Mouse (Mus musculus) liver, embryonic 12.5 days (tissue): Measurements from ENCODE around the gene Slc17a6. TPM values are rescaled to one million over a fixed set of nuclear protein-coding genes. Genes with fewer than 3 reads are reported as not detected.

ENCODE experiments used
- ATAC-seq: fragments of 200-750 bp; cut with Nextera tagmentation; 2 replicates; pipeline ENCODE4 v1.8.0; 2017; ENCODE audit warnings: moderate number of reproducible peaks, mild to moderate bottlenecking, moderate library complexity
- H3K27ac ChIP-seq: fragments of 300-500 bp; sonication (generic); 2 replicates; pipeline ENCODE4 v1.5.1; 2016; ENCODE audit warnings: mild to moderate bottlenecking
- H3K27me3 ChIP-seq: fragments of 300-500 bp; sonication (generic); replicated peaks from 2 replicates; pipeline ENCODE4 v1.6.1; 2016; ENCODE audit warnings: mild to moderate bottlenecking, moderate library complexity
- H3K36me3 ChIP-seq: fragments of 300-500 bp; sonication (generic); 2 replicates; pipeline ENCODE4 v1.6.1; 2016; ENCODE audit warnings: mild to moderate bottlenecking, moderate library complexity
- H3K4me1 ChIP-seq: fragments of 300-500 bp; sonication (generic); 2 replicates; pipeline ENCODE4 v1.6.1; 2016
- H3K4me2 ChIP-seq: fragments of 300-500 bp; sonication (generic); 2 replicates; pipeline ENCODE4 v1.6.1; 2016; ENCODE audit warnings: mild to moderate bottlenecking, moderate library complexity
- H3K4me3 ChIP-seq: fragments of 300-500 bp; sonication (generic); 2 replicates; pipeline ENCODE4 v1.5.1; 2016; ENCODE audit warnings: mild to moderate bottlenecking, moderate library complexity
- H3K9ac ChIP-seq: fragments of 300-500 bp; sonication (generic); 2 replicates; pipeline ENCODE4 v1.6.1; 2016; ENCODE audit warnings: mild to moderate bottlenecking, moderate library complexity
- H3K9me3 ChIP-seq: fragments of 300-500 bp; sonication (generic); replicated peaks from 2 replicates; pipeline ENCODE4 v1.6.1; 2016; ENCODE audit warnings: mild to moderate bottlenecking, moderate library complexity
- WGBS: fragments of 180-500 bp; shearing (Covaris S2); methylation state at CpG from one replicate; pipeline ENCODE4 v1.1.7; 2016; ENCODE audit not compliant: insufficient replicate concordance; 5-methylcytosine and 5-hydroxymethylcytosine counted together
- polyA plus RNA-seq: library from polyadenylated mRNA; unstranded; fragments of >200 nt; fragmentation: Nextera tagmentation; extraction: Ambion mirVana; gene quantifications from 2 replicates; pipeline ENCODE4 v1.2.1, GENCODE M21; 2016

Slc17a6 gene
- polyA plus RNA-seq, 1 experiment from 2014 or later: not detected

DNA sequence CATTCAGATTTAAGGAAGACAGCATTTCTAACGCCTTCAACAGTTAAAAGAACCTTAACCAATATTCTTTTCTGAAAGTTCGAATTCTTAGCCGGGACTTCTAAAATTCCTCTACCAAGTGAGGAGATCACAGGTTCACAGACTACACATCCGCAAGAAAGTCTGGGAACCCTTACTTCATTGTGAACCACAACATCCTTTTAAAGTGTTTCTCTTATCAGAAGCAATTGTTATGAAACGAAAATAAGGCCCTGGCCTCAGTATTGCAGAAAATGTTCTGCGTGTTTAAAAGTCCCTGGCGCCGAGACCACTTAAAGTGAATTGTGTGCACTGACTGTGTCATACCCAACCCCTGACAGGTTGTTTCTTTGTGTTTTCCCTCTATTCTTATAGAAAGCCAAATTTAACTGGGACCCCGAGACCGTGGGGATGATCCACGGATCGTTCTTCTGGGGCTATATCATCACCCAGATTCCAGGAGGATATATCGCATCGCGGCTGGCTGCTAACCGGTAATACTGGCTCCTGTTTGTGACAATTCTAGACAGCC is 4.7 kb downstream of the Slc17a6 start:
- no peak for ATAC-seq
- Histone ChIP-seq H3K4me1 (no peaks in the 10 kb centered on the region), H3K9ac (no peak overlapping the region), H3K27me3 (peaks cover 77% of the 10 kb centered on the region), H3K36me3 (no peaks in the 10 kb centered on the region), H3K27ac (no peak overlapping the region), H3K4me2 (no peak overlapping the region), H3K9me3 (no peaks in the 10 kb centered on the region), H3K4me3 (no peak overlapping the region)
- WGBS: 4% methylated on average over 16 of the region's 16 CpGs

DNA sequence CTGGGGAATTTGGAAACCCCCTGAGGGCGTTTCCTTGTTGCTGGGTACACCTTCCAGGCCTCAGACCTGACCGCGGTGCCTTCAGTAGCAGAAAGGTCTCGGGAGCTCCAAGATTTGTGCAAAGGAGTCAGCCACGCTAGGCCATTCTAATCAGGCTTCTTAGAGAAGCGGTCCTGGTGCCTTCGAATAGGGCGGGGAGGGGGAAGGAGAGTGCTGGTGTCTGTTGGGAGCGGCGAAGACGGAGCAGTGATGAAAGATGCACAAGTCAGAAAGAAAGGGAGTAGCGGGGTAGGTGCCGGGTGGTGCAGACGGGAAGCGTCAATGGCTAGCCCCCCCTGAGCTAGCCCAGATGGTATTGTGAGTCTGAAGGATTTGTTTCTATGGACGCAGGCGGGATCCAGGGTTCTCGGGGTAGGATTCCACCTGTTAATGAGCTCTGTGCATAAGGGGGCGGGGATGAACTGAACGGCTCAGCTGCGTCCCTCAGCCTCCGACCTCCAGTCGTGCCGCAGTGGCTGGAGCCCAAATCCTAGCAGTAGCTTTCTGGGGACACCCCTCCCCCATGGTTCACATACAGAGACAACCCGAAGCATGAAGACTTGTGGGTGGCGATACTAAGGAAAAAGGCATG is 5.3 kb downstream of the Slc17a6 start:
- 3% methylated on average over 26 of the region's 26 CpGs for WGBS
- H3K4me2 ChIP-seq: no peak overlapping the region
- no peak overlapping the region for H3K9ac ChIP-seq
- no peak overlapping the region for H3K4me3 ChIP-seq
- H3K27me3 ChIP-seq: peaks cover 72% of the 10 kb centered on the region
- no peaks in the 10 kb centered on the region for H3K4me1 ChIP-seq
- H3K9me3 ChIP-seq: no peaks in the 10 kb centered on the region
- no peaks in the 10 kb centered on the region for H3K36me3 ChIP-seq
- no peak overlapping the region for H3K27ac ChIP-seq
- no peak for ATAC-seq

DNA sequence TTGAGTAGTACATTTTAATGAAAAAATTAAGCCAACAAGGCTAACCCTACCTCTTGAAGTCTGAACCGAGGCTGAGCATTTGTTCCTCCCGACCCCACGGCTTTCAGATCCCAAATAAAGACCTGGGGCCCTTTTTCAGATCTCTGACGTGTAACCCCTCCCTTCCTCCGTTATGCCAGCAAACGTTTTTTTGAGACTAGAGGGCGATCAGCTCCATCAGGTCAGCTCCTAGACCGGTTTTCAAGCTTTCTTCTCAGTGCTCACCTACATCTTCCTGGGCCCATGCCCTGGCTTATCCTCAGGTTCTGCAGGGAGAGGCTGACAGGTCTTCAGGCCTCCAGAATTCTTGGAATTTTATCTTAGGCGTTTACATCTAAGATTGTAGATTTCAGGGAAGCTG is 5.9 kb downstream of the Slc17a6 start:
- Histone ChIP-seq H3K4me1 (no peaks in the 10 kb centered on the region), H3K4me2 (no peak overlapping the region), H3K27ac (no peak overlapping the region), H3K9ac (no peak overlapping the region), H3K4me3 (no peak overlapping the region), H3K9me3 (no peaks in the 10 kb centered on the region), H3K36me3 (no peaks in the 10 kb centered on the region), H3K27me3 (peaks cover 67% of the 10 kb centered on the region)
- ATAC-seq: no peak
- 1% methylated on average over 9 of the region's 9 CpGs for WGBS

DNA sequence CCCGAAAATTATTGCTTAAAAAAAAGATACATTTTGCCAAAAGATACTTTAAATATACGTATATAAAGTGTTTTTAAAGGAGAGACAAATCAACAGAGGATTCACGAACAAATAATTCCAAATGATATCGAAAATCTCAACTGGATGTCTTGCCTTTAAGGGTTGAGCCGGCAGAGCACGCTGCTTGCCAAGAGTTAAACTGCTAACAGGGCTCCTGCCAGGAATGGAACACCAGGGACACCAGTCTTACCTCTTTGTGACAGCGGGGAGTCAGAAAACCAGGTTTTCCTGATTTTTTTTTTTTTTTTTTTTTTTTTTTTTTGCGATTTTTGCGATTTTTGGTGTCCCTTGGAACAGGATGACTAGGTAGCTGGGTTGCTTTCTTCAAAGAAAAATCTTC is 6.5 kb downstream of the Slc17a6 start:
- peaks cover 64% of the 10 kb centered on the region for H3K27me3 ChIP-seq
- H3K27ac ChIP-seq: no peak overlapping the region
- no peaks in the 10 kb centered on the region for H3K4me1 ChIP-seq
- no peaks in the 10 kb centered on the region for H3K36me3 ChIP-seq
- no peak overlapping the region for H3K4me2 ChIP-seq
- no peak for ATAC-seq
- H3K9me3 ChIP-seq: no peaks in the 10 kb centered on the region
- H3K9ac ChIP-seq: no peak overlapping the region
- no peak overlapping the region for H3K4me3 ChIP-seq
- WGBS: 2% methylated on average over 9 of the region's 9 CpGs

DNA sequence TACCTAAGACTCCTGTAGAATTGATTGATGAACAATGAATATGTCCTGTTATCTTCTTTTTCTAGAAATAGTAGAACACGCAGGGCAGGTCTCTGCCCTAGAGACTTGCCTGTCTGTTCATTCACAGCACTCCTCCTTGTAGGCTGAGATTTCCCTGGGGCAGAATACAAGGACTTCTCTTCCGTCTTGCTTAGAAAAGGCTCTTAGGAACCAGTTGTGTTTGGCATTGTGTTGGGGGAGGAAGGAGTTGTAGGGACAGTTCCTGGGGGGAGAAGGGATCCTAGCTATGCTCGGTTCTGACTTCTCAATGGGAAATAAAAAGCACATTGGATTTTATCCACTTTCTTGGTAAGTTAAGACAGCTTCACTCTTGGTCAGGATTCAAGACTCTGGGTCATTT is 7.4 kb downstream of the Slc17a6 start:
- 14% methylated on average over 3 of the region's 3 CpGs for WGBS

DNA sequence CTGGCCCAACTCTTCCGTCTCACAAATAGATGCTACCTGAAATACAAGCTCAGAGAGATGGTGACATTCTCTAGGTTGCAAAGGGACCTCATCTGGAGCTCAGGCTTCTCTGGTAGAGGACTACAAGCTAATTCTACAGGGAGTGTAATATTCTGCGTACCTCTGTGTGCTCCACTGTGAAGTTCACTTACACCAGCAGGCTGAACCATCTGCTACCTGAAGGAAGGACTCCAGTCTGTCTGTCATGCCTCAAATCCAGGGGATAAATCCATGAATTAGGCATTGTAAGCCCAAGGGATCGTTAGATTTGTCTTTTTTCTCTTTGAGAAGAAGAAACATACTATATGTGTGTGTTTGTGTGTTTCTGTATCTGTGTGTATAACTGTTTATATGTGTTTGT is 9.4 kb downstream of the Slc17a6 start:
- no peaks in the 10 kb centered on the region for H3K9me3 ChIP-seq
- peaks cover 36% of the 10 kb centered on the region for H3K27me3 ChIP-seq
- 41% methylated on average over 3 of the region's 3 CpGs for WGBS
- H3K27ac ChIP-seq: no peak overlapping the region
- no peaks in the 10 kb centered on the region for H3K36me3 ChIP-seq
- ATAC-seq: no peak
- no peak overlapping the region for H3K4me3 ChIP-seq
- H3K4me2 ChIP-seq: no peak overlapping the region
- H3K4me1 ChIP-seq: no peaks in the 10 kb centered on the region
- H3K9ac ChIP-seq: no peak overlapping the region

More for the DNA sequence above, 7.4 kb downstream of the Slc17a6 start:
- Histone ChIP-seq H3K36me3 (no peaks in the 10 kb centered on the region), H3K4me3 (no peak overlapping the region), H3K9ac (no peak overlapping the region), H3K27ac (no peak overlapping the region), H3K4me1 (no peaks in the 10 kb centered on the region), H3K27me3 (peaks cover 56% of the 10 kb centered on the region), H3K9me3 (no peaks in the 10 kb centered on the region), H3K4me2 (no peak overlapping the region)
- no peak for ATAC-seq

DNA sequence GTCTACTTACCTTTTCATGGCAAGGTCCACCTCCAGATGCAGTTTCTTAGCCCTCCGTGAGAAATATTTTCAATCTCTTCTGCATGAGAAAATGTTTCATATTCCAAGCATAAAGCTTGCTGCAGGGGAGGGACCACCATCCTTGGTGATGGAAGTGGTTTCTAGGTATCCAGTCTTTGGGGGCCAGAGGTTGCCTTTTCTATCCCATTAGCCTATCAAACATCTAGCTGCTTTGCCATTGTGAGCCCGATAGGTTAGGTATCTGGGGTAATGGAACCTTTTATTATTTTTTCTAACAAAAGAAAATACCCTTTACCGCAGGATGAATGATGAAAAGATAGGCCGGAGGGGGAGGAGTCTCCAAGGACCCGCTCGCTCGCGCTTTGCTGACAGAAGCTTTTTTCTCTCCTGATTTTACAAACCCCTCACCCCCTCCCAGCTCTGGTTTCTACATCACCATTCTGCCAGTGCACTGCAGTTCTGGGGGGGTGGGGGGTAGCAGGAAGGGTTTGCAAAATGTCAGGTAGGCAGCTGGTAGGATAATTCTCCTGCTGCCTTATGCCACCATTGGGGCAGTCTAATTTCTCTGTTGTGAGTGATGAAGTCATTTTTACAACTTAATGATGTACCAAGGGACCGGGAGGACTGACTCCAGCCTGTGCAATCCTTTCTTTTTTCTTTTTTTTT is 10.9 kb downstream of the Slc17a6 start:
- no peak overlapping the region for H3K4me2 ChIP-seq
- no peak overlapping the region for H3K9ac ChIP-seq
- ATAC-seq: no peak
- H3K36me3 ChIP-seq: no peaks in the 10 kb centered on the region
- H3K4me1 ChIP-seq: no peaks in the 10 kb centered on the region
- H3K27me3 ChIP-seq: peaks cover 21% of the 10 kb centered on the region
- no peak overlapping the region for H3K4me3 ChIP-seq
- H3K27ac ChIP-seq: no peak overlapping the region
- 9% methylated on average over 9 of the region's 9 CpGs for WGBS
- H3K9me3 ChIP-seq: no peaks in the 10 kb centered on the region

DNA sequence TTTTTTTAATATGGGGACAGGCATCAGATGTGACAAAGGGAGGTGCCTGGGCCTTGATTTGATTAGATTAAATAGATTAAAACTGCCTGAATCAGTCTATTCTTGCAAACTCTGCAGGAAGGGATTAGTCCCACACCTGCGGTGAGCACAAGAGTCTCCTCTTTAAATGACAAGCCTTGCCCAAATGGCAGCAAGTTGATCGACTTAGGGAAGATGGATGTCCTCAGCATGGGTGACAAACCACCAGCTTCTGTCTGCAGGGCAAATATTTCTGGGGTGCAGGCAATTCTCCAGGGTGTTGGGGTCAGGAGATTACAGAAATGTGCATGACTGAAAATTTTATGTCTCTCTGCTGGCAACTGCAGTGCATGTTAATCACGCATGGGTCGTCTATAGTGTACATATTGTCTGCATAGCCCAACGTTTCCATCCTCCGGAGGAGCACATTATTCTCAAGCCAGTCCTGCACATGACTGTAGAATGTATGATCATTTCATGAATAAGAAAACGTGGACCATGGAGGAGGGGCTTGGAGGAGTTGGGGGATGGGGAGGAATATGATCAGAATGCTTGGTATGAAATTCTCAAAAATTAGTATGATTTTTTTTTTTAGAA is 11.5 kb downstream of the Slc17a6 start:
- Histone ChIP-seq H3K4me1 (no peaks in the 10 kb centered on the region), H3K9ac (no peak overlapping the region), H3K27ac (no peak overlapping the region), H3K36me3 (no peaks in the 10 kb centered on the region), H3K9me3 (no peaks in the 10 kb centered on the region), H3K27me3 (peaks cover 16% of the 10 kb centered on the region; the same call in 1 of the 2 replicates), H3K4me2 (no peak overlapping the region), H3K4me3 (no peak overlapping the region)
- 13% methylated on average over 7 of the region's 7 CpGs for WGBS
- no peak for ATAC-seq

DNA sequence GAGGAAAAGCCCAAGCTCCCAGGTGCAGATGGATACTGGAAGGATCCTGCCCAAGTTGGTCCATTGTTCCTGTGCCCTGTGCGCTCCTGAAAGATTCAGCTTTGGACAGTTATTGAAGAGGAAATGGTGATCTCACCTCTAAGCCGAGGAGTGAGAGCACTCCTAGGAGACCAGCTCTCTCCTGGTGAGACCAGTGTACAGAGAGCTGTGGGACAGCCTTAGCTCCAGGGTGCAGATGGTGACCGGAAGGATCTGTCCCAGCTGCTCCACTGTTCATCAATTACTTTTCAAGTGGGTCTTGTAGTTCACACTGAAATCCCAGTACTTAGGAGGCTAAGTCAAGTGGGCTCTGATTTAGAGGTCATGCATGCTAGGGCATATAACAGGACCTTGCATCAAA is 35.3 kb downstream of the Slc17a6 start:
- Histone ChIP-seq H3K36me3 (no peaks in the 10 kb centered on the region), H3K4me2 (no peak overlapping the region), H3K9ac (no peak overlapping the region), H3K27ac (no peak overlapping the region), H3K9me3 (no peaks in the 10 kb centered on the region), H3K27me3 (no peaks in the 10 kb centered on the region), H3K4me3 (no peak overlapping the region), H3K4me1 (no peaks in the 10 kb centered on the region)
- 48% methylated on average over 3 of the region's 3 CpGs for WGBS
- ATAC-seq: no peak

DNA sequence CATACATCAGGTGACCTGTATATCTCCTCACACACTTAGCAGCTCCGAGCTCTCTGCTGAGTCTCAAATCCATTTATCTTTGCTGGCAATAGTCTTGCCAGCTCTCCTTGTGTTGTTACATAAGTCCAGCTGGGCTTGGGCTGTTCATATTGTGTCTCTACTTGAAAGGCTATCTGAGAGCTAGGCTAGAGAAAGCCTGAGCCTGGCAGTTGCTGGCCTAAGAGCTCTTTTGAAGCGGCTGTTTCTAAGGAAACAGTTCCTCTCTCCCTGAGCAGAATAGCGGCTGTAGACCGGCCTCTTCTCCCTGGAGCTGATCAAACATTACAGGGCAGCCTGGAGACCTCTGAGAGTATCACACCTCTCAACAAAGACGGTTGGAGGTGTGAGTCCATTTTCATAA is 40.6 kb downstream of the Slc17a6 start:
- no peak for ATAC-seq
- Histone ChIP-seq H3K4me3 (no peak overlapping the region), H3K36me3 (no peaks in the 10 kb centered on the region), H3K27me3 (no peaks in the 10 kb centered on the region), H3K4me2 (no peak overlapping the region), H3K9ac (no peak overlapping the region), H3K9me3 (no peaks in the 10 kb centered on the region), H3K27ac (no peak overlapping the region), H3K4me1 (no peaks in the 10 kb centered on the region)
- WGBS: 28% methylated on average over 5 of the region's 5 CpGs

DNA sequence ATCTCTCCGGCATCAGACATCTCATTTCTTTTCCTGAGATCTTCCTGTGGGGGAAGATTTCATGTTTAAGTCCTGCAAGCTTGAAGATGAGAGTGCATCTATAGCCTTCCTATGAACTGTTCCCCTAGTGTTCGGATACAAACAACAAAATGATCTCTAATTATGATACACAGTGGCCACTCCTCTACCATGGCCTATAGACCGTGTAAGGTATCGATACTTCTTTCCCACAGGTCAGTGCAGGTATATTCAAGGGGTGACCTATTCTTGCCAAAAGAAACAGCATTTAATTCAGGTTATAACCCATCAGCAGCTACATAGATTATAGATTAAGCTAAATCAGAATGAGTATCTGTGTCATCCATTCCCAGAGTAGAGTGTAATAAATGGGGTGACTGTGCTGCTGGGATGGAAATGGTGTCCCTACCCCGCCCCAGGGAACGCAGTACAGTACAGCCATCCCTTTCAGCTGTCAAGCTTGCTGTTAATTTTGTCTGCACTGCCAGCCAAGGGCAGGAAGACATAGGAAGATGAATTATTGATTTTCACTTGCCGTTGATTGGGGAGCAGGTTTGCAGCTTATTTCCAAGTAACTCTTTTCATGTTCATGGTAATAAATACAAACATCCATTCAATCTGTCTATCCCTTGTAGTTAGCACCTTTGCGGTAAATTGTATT is 71.9 kb downstream of the Slc17a6 start:
- Histone ChIP-seq H3K27ac (no peak overlapping the region), H3K4me2 (no peak overlapping the region), H3K4me1 (no peaks in the 10 kb centered on the region), H3K27me3 (no peaks in the 10 kb centered on the region), H3K36me3 (no peaks in the 10 kb centered on the region), H3K9me3 (no peaks in the 10 kb centered on the region), H3K4me3 (no peak overlapping the region), H3K9ac (no peak overlapping the region)
- WGBS: 73% methylated on average over 8 of the region's 8 CpGs
- ATAC-seq: no peak

DNA sequence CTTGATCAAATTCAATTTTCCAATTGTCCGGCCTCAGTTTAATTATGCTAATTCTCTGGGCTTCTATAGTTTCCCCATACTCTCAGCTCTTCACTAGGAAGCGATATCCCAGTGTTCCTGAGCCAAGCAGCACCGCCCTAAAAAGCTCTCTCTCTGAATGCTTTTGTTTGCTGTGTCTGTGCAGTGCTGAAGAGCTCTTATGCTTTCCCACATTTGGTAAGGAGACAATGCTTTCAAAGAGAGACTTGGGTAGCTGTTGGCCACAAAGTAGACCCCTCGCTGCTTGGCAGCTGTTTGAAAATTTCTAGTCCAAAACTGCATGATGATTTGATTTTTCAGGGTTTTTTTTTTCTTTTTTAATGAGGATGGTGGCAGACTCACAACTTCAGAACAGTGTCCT is 72.6 kb downstream of the Slc17a6 start:
- Histone ChIP-seq H3K36me3 (no peaks in the 10 kb centered on the region), H3K4me3 (no peak overlapping the region), H3K9ac (no peak overlapping the region), H3K27me3 (no peaks in the 10 kb centered on the region), H3K27ac (no peak overlapping the region), H3K4me2 (no peak overlapping the region), H3K9me3 (no peaks in the 10 kb centered on the region), H3K4me1 (no peaks in the 10 kb centered on the region)
- WGBS: 61% methylated on average over 4 of the region's 4 CpGs
- no peak for ATAC-seq
